Mouse (Mus musculus) embryonic fibroblast, embryonic 13.5 days (primary cell): ENCODE results near the gene Mycl. TPM values are rescaled to one million over a fixed set of nuclear protein-coding genes. Genes with fewer than 3 reads are reported as not detected.
A peak's percentile ranks its signal among the peaks of the same experiment; 100 is the strongest.
"Not testable (repeated sequence)": the region's sequence is repeated elsewhere in the genome, so short reads cannot be mapped to it uniquely, and the experiment has no call there.

Experiments
- H3K27ac ChIP-seq: 2 replicates; pipeline ENCODE4 v1.5.1; 2012; ENCODE audit warnings: low read length, control low read depth, inconsistent platforms; ENCODE audit not compliant: insufficient read depth
- H3K4me1 ChIP-seq: 2 replicates; pipeline ENCODE4 v1.6.1; 2011; ENCODE audit warnings: low read length; ENCODE audit not compliant: control insufficient read depth, insufficient read depth
- H3K4me3 ChIP-seq: 2 replicates; pipeline ENCODE4 v1.5.1; 2011; ENCODE audit warnings: mild to moderate bottlenecking, control low read depth, low read length; ENCODE audit not compliant: insufficient read depth
- CTCF ChIP-seq: IDR thresholded peaks from 2 replicates; pipeline ENCODE4 v1.5.1; 2011; ENCODE audit warnings: mild to moderate bottlenecking, control low read depth, low read length, moderate library complexity, borderline replicate concordance; ENCODE audit not compliant: insufficient read depth
- POLR2A ChIP-seq: IDR thresholded peaks from 2 replicates; pipeline ENCODE4 v1.6.1; 2011; ENCODE audit warnings: low read depth, mild to moderate bottlenecking, control low read depth, low read length, moderate library complexity
- polyA plus RNA-seq: library from polyadenylated mRNA; stranded (reverse); fragments of >200 nt; gene quantifications from 2 replicates; pipeline ENCODE4 v1.2.4, GENCODE M21; 2011; ENCODE audit warnings: low read depth; ENCODE audit not compliant: missing spikeins, insufficient read length

The Mycl gene
- polyA plus RNA-seq, 1 experiment: 4.1 TPM

DNA sequence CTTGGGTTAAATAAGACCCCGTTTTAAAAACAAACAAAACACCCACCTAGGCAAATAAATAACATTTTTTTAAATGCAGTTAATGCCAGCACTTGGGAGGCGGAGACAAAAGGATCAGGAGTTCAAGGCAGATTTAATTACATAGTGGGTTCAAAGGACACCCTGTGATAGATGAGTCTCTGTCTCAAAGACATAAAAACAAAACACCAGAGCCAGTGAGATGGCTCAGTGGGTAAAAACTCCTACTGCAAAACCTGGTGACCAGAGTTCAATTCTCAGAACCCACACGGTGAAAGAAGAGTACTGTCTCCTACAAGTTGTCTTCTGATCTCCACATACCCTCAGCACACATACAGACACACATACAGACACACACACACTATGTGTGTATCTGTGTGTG is 3.2 kb upstream of the Mycl start:
- no peak for TF ChIP-seq POLR2A
- no peak for TF ChIP-seq CTCF

DNA sequence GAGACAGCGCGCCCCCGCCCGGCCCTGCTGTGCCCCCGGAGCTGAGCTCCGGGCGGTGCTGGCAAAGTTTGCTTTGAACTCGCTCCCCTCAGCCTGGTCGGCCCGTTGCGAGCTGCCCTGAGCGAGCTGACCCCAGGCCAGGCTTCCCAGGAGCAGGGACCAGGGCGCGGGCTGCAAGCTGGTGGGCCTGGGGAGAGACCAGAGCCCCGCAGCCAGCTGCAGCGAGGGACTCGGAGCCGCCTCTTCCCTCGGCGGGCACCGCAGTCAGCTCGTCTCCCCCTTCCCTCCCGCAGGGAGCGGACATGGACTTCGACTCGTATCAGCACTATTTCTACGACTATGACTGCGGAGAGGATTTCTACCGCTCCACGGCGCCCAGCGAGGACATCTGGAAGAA is 767 bp downstream of the Mycl start:
- TF ChIP-seq POLR2A (no peak), CTCF (no peak)
- H3K27ac ChIP-seq: no peak overlapping the region
- no peaks in the 10 kb centered on the region for H3K4me1 ChIP-seq
- H3K4me3 ChIP-seq: peak overlapping the region; percentile 56

More for the DNA sequence above, 3.2 kb upstream of the Mycl start:
- H3K4me1 ChIP-seq: no peaks in the 10 kb centered on the region
- H3K4me3 ChIP-seq: no peak overlapping the region
- H3K27ac ChIP-seq: no peak overlapping the region

DNA sequence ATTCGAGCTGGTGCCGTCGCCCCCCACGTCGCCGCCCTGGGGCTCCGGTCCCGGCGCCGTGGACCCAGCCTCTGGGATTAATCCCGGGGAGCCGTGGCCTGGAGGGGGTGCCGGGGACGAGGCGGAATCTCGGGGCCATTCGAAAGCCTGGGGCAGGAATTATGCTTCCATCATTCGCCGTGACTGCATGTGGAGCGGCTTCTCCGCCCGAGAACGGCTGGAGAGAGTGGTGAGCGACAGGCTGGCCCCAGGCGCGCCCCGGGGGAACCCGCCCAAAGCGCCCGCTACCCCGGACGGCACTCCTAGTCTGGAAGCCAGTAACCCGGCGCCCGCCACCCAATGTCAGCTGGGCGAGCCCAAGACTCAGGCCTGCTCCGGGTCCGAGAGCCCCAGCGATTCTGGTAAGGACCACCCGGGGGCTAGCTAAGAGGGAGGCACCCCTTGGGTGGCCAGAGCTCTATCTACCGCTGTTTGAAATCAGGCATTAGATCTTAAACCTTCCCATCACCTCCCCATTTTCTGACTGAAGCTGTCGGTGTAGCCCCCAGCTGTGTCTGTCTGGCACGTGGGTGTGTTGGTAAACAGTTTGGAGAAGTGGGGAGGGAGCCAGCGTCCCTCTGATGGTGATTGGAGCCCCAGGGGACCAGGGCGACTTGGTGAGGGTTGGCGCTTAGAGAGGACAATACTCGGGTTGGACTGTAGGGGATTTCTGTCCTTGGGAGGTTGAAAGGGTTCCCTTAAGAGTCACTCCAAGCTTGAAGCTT is 1.3 kb downstream of the Mycl start:
- Histone ChIP-seq H3K4me1 (no peaks in the 10 kb centered on the region), H3K4me3 (peak overlapping the region; percentile 56), H3K27ac (no peak overlapping the region)
- no peak for TF ChIP-seq CTCF
- TF ChIP-seq POLR2A: no peak

DNA sequence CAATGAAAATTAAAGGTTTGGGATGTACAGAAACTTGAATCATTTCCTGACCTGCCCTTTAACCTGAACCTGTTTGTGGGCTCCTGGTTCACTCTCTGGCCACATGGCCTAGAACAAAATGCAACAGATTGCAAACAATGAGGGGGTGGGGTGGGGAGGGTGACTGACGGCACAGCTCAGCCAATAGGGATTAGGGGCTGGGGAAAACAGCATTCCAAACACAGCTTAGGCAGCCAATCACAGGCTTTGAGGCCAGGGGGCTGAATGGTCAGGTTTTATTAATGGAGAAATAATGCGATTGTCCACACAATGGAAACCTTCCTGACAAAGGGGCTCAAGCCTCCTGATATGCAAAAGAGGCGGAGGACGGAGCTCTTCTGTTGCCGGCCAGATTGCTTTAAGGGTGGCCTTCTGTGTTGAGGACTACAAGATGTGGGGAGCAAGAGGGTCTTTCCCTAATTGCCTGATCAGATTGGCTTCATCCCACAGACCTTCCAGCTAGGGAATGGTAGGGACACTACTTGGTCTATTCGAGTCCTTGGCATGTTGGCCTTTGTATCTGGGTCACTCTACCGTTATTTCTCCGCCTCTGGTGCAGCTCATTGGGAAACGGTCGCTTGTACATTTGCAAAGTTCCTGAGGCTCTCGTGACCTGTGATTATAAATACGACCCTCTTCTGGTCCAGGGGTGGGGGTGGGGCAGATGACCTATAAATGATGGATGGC is 3.2 kb downstream of the Mycl start:
- no peak for TF ChIP-seq POLR2A
- no peak for TF ChIP-seq CTCF
- H3K27ac ChIP-seq: no peak overlapping the region
- no peaks in the 10 kb centered on the region for H3K4me1 ChIP-seq
- no peak overlapping the region for H3K4me3 ChIP-seq

DNA sequence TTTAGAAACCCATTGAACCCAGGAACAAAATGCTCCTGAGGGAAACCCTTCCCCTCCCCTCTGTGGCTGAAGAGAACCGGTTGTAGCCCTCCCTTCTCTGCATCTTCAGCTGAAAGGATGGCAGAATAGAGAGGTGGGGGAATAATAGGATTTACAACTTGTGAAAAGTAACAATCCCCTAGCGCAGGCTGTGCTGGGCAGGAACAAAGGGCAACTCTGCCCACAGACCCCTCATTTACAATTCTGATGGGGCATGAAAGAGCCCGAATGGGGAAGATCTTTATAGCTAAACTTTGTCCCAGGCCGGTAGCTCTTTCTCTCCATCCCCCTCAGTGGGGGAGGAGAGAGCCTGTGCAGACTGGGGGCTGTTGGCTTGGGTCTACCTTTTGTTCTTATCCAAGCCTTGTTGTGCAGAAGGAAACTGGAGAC is 3.8 kb downstream of the Mycl start:
- H3K27ac ChIP-seq: no peak overlapping the region
- no peaks in the 10 kb centered on the region for H3K4me1 ChIP-seq
- TF ChIP-seq CTCF (no peak), POLR2A (no peak)
- no peak overlapping the region for H3K4me3 ChIP-seq

DNA sequence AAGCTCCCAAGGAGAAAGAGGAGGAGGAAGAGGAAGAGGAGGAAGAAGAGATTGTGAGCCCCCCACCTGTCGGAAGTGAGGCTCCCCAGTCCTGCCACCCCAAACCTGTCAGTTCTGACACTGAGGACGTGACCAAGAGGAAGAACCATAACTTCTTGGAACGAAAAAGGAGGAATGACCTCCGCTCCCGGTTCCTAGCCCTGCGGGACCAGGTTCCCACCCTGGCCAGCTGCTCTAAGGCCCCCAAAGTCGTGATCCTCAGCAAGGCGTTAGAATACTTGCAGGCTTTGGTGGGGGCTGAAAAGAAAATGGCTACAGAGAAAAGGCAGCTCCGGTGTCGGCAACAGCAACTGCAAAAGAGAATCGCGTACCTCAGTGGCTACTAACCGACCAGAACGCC is 4.7 kb downstream of the Mycl start:
- no peak for TF ChIP-seq CTCF
- TF ChIP-seq POLR2A: no peak
- 0 out of 2 replicates have a peak, but pooled peaks cover 4% of the 10 kb centered on the region for H3K4me1 ChIP-seq
- no peak overlapping the region for H3K4me3 ChIP-seq
- no peak overlapping the region for H3K27ac ChIP-seq

DNA sequence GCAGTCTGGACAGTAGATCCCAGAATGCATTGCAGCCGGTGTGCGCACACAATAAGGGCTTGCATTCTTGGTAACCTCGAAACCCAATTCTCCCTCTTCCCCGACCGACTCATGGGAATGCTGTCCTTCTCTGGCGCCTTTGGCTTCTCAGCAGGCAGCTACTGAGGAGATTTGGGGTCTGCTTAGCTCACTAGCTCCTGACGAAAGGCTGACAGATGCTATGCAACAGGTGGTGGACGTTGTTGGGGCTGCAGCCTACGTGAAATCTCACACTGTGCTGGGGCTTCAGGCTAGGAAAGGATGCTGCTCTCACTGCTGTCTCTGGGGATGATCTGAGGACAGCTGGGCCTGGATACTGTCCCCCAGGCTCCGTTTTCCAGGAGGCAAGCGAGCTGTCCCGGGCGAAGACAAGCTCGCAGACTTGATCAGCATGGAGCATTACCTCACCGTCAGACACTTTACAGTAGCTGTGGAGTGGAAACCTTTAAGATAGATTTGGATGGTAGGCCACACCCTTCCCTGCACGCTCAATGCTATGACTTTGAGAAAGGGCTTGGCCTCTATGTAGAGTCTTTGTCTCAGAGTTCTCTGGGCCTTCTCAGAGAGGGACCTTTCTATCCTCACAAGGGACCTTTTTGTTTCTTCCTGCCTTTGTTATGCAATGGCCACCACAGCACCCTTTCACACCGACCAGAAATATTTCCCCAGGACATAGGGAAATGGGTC is 5.3 kb downstream of the Mycl start:
- TF ChIP-seq CTCF (no peak), POLR2A (no peak)
- peaks cover 8% of the 10 kb centered on the region for H3K4me1 ChIP-seq
- no peak overlapping the region for H3K27ac ChIP-seq
- no peak overlapping the region for H3K4me3 ChIP-seq

DNA sequence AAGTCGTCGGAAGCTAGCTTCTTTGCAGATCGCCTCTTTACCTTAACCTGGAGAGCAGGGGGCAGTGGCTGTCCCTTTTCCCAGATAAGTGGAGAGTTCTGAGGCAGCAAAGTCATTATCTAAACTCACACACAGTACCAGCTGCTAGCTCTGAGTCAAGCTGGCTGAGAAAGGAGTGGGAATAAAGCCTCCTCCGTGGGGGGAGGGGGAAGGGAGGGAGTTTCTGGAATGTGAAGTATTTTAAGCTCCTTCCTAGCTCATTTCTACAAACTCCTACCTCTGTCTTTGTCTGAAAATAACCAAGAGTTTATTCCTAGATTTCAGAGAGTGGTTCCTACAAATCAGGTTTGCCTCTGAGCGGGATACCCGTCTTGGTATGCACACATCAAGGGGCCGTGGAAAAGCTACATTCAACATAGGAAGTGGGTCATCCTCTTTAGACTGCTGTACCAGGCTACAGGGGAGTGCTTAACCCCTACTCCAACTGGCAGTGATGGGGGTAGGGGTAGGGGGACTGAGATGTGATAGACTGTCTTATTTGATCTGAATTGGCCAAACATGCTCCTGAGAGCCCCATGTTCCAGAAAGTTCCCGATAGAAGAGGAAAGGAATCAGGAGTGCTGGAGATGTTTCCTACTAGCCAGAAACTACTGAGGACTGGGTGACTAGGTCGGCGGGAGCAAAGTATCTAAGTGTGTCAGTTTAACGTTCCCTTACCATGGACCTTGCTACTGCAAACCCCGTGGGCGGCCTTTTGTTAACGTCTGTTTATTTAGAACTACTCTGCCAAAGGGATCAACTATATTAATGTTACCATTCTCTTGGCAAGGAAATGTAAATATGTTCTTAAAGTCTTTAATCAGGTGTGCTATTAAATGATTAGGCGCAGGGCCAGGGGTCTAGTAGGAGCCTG is 9.9 kb downstream of the Mycl start:
- Histone ChIP-seq H3K4me1 (peaks cover 8% of the 10 kb centered on the region), H3K4me3 (no peak overlapping the region), H3K27ac (no peak overlapping the region)
- TF ChIP-seq POLR2A (no peak), CTCF (no peak)

DNA sequence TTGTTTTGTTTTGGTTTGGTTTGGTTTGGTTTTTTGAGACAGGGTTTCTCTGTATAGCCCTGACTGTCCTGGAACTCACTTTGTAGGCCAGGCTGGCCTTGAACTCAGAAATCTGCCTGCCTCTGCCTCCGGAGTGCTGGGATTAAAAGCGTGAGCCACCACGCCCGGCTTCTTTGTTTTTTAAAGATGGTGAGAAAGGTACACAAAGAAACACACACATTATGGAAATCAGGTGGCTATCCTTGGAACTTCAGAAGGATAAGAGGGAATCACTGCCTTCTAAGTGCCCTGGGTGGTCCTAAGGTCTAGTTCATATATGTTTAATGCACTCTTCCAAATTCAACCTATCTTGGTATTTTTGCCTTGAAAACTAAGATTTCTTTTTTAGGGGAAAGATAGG is 17.0 kb downstream of the Mycl start:
- H3K4me3 ChIP-seq, H3K4me1 ChIP-seq, H3K27ac ChIP-seq: not testable (repeated sequence)
